Mouse (Mus musculus): Measurements from ENCODE around the gene Tmem150a.

GRCm38 (mm10) chr6:72399967-72400366, 44.7 kb downstream of the Tmem150a start:
- TF ChIP-seq POLR2A (IDR thresholded peaks at IDR 0.05; ENCODE audit: borderline replicate concordance, low read depth, low read length) (no peak), CTCF (IDR thresholded peaks at IDR 0.05; ENCODE audit: low read depth, low read length) (no peak)
